Mouse (Mus musculus) lung, embryonic 14.5 days (tissue): ENCODE measurements at regions not wholly inside any gene's neighbourhood (a gene's known extent, or its start where the extent isn't known, plus 50 kb on each side); places are given as distances from the start of the nearest gene placed in this dataset.
A peak's percentile ranks its signal among the peaks of the same experiment; 100 is the strongest.

Source experiments
- ATAC-seq: fragments of 200-750 bp; cut with Nextera tagmentation; 2 replicates; pipeline ENCODE4 v1.8.0; 2017; ENCODE audit warnings: mild to moderate bottlenecking, moderate TSS enrichment, moderate library complexity; ENCODE audit not compliant: insufficient read depth
- DNase-seq: peaks from one replicate; pipeline ENCODE4 v3.0.0-alpha.2; 2015
- H3K27ac ChIP-seq: fragments of 300-500 bp; sonication (generic); 2 replicates; pipeline ENCODE4 v1.5.1; 2014; ENCODE audit warnings: low read depth, mild to moderate bottlenecking, moderate library complexity
- H3K27me3 ChIP-seq: fragments of 300-500 bp; sonication (generic); 2 replicates; pipeline ENCODE4 v1.6.1; 2014; ENCODE audit warnings: low read length, control low read depth; ENCODE audit not compliant: insufficient read depth
- H3K36me3 ChIP-seq: fragments of 300-500 bp; sonication (generic); 2 replicates; pipeline ENCODE4 v1.6.1; 2014; ENCODE audit warnings: control low read depth; ENCODE audit not compliant: insufficient read depth
- H3K4me1 ChIP-seq: fragments of 300-500 bp; sonication (generic); 2 replicates; pipeline ENCODE4 v1.6.1; 2014; ENCODE audit warnings: antibody characterized with exemption, control low read depth; ENCODE audit not compliant: insufficient read depth
- H3K4me2 ChIP-seq: fragments of 300-500 bp; sonication (generic); 2 replicates; pipeline ENCODE4 v1.6.1; 2014; ENCODE audit warnings: mild to moderate bottlenecking
- H3K4me3 ChIP-seq: fragments of 300-500 bp; sonication (generic); 2 replicates; pipeline ENCODE4 v1.5.1; 2014; ENCODE audit warnings: low read depth, low read length
- H3K9ac ChIP-seq: fragments of 300-500 bp; sonication (generic); 2 replicates; pipeline ENCODE4 v1.6.1; 2014
- H3K9me3 ChIP-seq: fragments of 300-500 bp; sonication (generic); 2 replicates; pipeline ENCODE4 v1.6.1; 2016; ENCODE audit warnings: low read depth, low read length, control low read depth
- CTCF ChIP-seq: IDR thresholded peaks from 2 replicates; pipeline ENCODE4 v1.5.1; 2016; ENCODE audit warnings: antibody characterized with exemption, low read depth
- WGBS: fragments of 180-500 bp; shearing (Covaris S2); extraction: QIAGEN DNeasy Blood & Tissue Kit; methylation state at CpG from one replicate; pipeline ENCODE4 v1.1.7; 2014; 5-methylcytosine and 5-hydroxymethylcytosine counted together

DNA sequence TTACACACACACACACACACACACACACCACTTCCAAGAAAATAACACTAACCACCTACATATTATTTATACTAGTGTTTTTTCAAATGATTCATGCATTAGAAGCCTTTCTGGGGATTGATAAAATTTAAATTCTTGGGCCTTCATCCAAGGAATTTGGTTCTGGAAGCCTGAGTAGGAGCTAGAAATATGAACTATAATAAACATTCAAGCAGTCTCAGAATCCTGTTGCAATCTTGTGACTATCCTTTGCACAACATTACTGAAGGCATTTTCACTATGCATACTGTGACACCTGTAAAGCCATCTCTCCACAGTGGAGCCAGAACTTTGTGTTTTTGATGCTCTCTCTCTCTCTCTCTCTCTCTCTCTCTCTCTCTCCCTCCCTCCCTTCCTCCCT, 262.7 kb downstream of the Lmx1a start:
- H3K27ac ChIP-seq = no peak overlapping the region
- peak; percentile 52; the same call in 1 of the 2 replicates for ATAC-seq

DNA sequence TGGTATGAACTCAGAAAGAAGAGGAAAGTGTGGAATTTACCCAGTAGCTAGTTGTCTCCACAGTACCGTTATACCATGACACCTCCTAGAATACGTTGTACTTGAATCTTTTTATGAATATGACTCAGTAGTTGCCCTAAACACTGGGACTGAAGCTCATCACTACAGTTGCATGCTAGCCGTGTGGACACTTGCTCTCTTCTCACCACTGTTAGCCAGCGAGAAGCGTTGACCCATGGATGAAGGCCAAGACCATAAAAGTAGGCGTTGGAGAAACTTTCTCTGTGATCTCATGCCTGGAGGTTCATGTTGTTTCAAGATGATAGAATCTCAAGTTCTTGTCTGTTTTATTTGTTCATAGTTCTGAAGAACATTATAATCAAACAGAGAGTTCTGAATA, 269.5 kb downstream of the Lmx1a start:
- peak; percentile 66 for DNase-seq
- Histone ChIP-seq H3K27me3 (no peaks in the 10 kb centered on the region), H3K9ac (no peak overlapping the region), H3K9me3 (no peaks in the 10 kb centered on the region), H3K36me3 (no peaks in the 10 kb centered on the region), H3K4me3 (no peak overlapping the region), H3K4me1 (no peaks in the 10 kb centered on the region), H3K27ac (no peak overlapping the region), H3K4me2 (no peak overlapping the region)
- TF ChIP-seq CTCF = no peak
- 0 out of 2 replicates have a peak, but pooled peaks have one; percentile 44 for ATAC-seq
- 64% methylated on average over 6 of the region's 6 CpGs for WGBS

More for the DNA sequence above, 262.7 kb downstream of the Lmx1a start:
- Histone ChIP-seq H3K9ac (no peak overlapping the region), H3K36me3 (no peaks in the 10 kb centered on the region), H3K9me3 (no peaks in the 10 kb centered on the region), H3K27me3 (no peaks in the 10 kb centered on the region), H3K4me3 (no peak overlapping the region), H3K4me1 (peaks cover 12% of the 10 kb centered on the region; the same call in 1 of the 2 replicates), H3K4me2 (no peak overlapping the region)
- DNase-seq = peak; percentile 71
- no peak for TF ChIP-seq CTCF

DNA sequence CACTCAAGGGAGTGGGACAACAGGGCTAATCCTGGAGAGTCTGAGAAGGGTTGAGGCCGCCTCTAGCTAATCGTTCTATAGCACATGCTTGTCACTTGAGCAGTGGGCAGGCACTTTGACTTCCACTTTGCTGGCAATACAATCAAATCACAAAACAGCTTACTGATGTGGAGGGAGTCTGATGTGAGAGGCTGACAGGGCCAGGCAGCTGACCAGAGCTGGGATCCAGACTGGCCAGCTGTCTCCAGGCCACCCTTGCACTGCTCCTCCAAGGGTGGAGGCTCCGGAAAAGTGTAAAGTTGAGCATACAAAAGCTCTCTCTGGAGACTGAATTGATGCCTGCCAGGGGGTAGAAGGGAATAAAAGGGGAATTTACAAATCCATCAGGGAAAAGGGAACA, 280.5 kb downstream of the Lmx1a start:
- peak overlapping the region; percentile 36; the same call in 1 of the 2 replicates for H3K27ac ChIP-seq

DNA sequence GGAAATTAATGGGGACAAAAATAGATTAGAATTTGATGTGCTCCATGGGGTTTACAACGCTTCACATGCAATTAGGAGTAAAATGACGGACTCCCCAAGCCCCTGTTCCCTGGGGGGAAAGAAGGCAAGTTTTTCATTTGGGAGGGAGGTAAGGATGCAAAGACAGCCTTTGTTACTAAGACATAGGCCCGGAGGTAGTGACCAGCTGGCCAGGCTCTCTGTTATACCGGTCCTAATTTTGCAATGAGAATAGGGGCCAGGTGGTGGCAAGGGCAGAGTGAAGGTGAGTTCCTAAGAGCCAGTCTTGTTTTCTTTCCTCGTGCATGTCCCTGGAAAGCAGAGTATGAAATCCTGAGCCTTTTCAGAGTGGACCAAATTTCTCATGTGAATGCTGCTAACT, 280.9 kb downstream of the Lmx1a start:
- no peaks in the 10 kb centered on the region for H3K36me3 ChIP-seq
- H3K27me3 ChIP-seq = no peaks in the 10 kb centered on the region
- no peak for ATAC-seq
- no peak overlapping the region for H3K4me2 ChIP-seq
- H3K4me1 ChIP-seq = 0 out of 2 replicates have a peak, but pooled peaks cover 4% of the 10 kb centered on the region
- 67% methylated on average over 5 of the region's 5 CpGs for WGBS
- no peaks in the 10 kb centered on the region for H3K9me3 ChIP-seq
- 0 out of 2 replicates have a peak overlapping the region, but pooled peaks have one; percentile 36 for H3K27ac ChIP-seq
- H3K4me3 ChIP-seq = no peak overlapping the region
- H3K9ac ChIP-seq = no peak overlapping the region
- TF ChIP-seq CTCF = no peak
- DNase-seq = no peak

More for the DNA sequence above, 280.5 kb downstream of the Lmx1a start:
- H3K27me3 ChIP-seq = no peaks in the 10 kb centered on the region
- 0 out of 2 replicates have a peak, but pooled peaks cover 4% of the 10 kb centered on the region for H3K4me1 ChIP-seq
- peak; percentile 97 for ATAC-seq
- no peaks in the 10 kb centered on the region for H3K9me3 ChIP-seq
- DNase-seq = peak; percentile 78
- no peak overlapping the region for H3K9ac ChIP-seq
- 46% methylated on average over 3 of the region's 3 CpGs for WGBS
- no peaks in the 10 kb centered on the region for H3K36me3 ChIP-seq
- H3K4me3 ChIP-seq = no peak overlapping the region
- H3K4me2 ChIP-seq = no peak overlapping the region
- no peak for TF ChIP-seq CTCF

DNA sequence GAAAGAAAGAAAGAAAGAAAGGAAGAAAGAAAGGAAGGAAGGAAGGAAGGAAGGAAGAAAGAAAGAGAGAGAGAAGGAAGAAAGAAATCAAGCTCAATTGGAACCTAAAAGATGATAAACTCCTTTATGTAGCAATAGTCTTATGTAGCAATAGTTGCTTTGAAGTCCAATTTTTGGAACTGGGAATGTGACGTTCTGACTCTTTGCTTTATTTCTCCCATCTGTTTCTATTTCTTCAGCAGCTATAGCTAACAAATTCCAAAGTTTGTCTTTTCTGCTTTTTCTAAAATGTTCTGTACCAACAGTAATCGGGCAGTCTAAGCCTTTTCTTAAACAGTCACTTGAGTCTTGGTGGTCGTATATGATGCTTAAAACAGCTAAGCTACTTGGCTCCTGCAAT, 287.7 kb downstream of the Lmx1a start:
- no peak for ATAC-seq
- peak; percentile 10 for DNase-seq
- Histone ChIP-seq H3K4me3 (no peak overlapping the region), H3K9me3 (no peaks in the 10 kb centered on the region), H3K36me3 (no peaks in the 10 kb centered on the region), H3K27ac (no peak overlapping the region), H3K27me3 (no peaks in the 10 kb centered on the region), H3K4me2 (no peak overlapping the region), H3K4me1 (no peaks in the 10 kb centered on the region), H3K9ac (no peak overlapping the region)
- TF ChIP-seq CTCF = no peak
- WGBS = 79% methylated on average over 3 of the region's 3 CpGs

DNA sequence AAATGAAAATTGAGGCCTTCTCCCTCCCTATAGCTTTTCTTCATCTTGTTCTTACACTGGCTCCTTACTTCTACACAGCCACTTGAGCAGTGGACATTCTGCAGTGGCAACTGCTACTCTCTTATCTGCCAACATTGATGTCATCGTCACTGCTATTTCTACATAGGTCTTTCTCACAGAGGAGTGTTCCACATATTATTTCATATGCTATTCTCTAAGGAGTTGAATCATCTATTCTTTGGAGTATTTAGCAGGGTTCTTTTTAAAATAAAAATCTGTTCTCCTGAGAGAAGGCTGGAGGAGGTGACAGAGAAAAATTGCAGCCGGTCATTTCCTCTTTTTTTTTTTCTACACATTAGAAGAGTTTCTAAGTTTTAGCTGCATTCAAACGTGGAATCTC, 290.1 kb downstream of the Lmx1a start:
- TF ChIP-seq CTCF = no peak
- peak; percentile 67 for DNase-seq
- Histone ChIP-seq H3K4me2 (no peak overlapping the region), H3K9ac (no peak overlapping the region), H3K27me3 (no peaks in the 10 kb centered on the region), H3K4me1 (no peaks in the 10 kb centered on the region), H3K36me3 (no peaks in the 10 kb centered on the region), H3K27ac (peak overlapping the region; percentile 55; the same call in 1 of the 2 replicates), H3K4me3 (no peak overlapping the region), H3K9me3 (no peaks in the 10 kb centered on the region)
- 40% methylated on average over 3 of the region's 3 CpGs for WGBS
- ATAC-seq = no peak

DNA sequence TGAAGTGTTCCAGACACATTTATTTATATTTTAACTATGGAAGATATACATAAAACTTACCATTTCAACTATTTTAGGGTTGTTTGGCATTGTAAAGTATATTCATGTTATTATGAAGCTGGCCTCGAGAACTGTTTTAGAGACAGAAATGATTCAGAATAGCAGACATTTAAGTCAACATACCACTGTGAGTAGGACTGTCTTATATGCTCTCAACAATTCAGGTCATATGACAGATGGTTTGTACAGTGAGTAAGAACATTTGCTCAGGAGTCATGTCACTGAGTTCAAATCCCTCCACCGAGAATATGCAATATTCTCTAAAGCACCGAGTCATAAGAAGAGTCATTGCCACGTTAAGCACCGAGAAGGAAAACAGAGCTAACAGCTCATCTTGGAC, 290.6 kb downstream of the Lmx1a start:
- Histone ChIP-seq H3K4me3 (no peak overlapping the region), H3K36me3 (no peaks in the 10 kb centered on the region), H3K27ac (peak overlapping the region; percentile 42; the same call in 1 of the 2 replicates), H3K4me1 (no peaks in the 10 kb centered on the region), H3K9me3 (no peaks in the 10 kb centered on the region), H3K9ac (no peak overlapping the region), H3K27me3 (no peaks in the 10 kb centered on the region), H3K4me2 (no peak overlapping the region)
- ATAC-seq (peak; percentile 44; the same call in 1 of the 2 replicates), DNase-seq (peak; percentile 36)
- no peak for TF ChIP-seq CTCF
- 51% methylated on average over 5 of the region's 5 CpGs for WGBS

DNA sequence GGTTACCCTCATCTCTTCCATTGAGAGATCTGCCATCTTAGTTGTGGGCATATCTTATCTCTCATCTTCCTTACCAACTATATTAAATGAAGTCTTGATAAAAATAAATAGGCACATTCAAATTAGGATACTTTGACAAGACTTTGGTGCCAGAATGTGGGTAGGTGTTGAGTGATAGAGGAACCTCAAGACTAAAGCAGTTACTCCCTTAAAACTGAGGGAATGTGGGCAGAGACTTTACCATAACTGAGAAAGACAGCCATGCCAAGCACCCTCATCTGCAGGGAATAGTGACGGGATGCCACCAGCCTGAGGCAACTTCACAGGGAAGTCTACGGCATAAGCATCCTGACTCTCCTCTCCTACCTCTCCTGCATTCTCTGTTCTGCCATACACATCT, 292.3 kb downstream of the Lmx1a start:
- DNase-seq (no peak), ATAC-seq (no peak)
- 94% methylated on average over 2 of the region's 2 CpGs for WGBS
- no peak overlapping the region for H3K27ac ChIP-seq
- H3K4me3 ChIP-seq = no peak overlapping the region
- H3K9ac ChIP-seq = no peak overlapping the region
- H3K4me1 ChIP-seq = no peaks in the 10 kb centered on the region
- H3K4me2 ChIP-seq = no peak overlapping the region
- no peaks in the 10 kb centered on the region for H3K9me3 ChIP-seq
- H3K36me3 ChIP-seq = no peaks in the 10 kb centered on the region
- TF ChIP-seq CTCF = no peak
- no peaks in the 10 kb centered on the region for H3K27me3 ChIP-seq
